Comparison of ENCODE assay signal across 8 mouse cellular contexts in genomic region chr15:83555161-83555974, GRCm38 (mm10). TPM values are rescaled to one million over a fixed set of nuclear protein-coding genes. Genes with fewer than 3 reads are reported as not detected.
DNase-seq lines count a peak whose midpoint lies in the region; ATAC-seq and TF ChIP-seq lines count a peak whose summit lies in the region.

No protein-coding gene starts in this region.

- H3K36me3 ChIP-seq in embryonic facial prominence, embryonic 10.5 days (replicated peaks), result peaks cover 32% of the 10 kb centered on the region
- peaks cover 10% of the 10 kb centered on the region; the same call in 1 of the 2 replicates for H3K36me3 ChIP-seq in intestine, postnatal 0 days (ENCODE audit: control insufficient read depth, insufficient read depth)
- H3K36me3 ChIP-seq in midbrain, embryonic 10.5 days, result peaks cover 34% of the 10 kb centered on the region

- intact Hi-C loops in left cerebral cortex, postnatal 36 days (cut with DNase I), result no loop called here

- peaks cover 14% of the 10 kb centered on the region for H3K4me1 ChIP-seq in embryonic facial prominence, embryonic 10.5 days
- peaks cover 4% of the 10 kb centered on the region; the same call in 1 of the 2 replicates for H3K4me1 ChIP-seq in intestine, postnatal 0 days (replicated peaks; ENCODE audit: control insufficient read depth, insufficient read depth, low read length)
- peaks cover 15% of the 10 kb centered on the region for H3K4me1 ChIP-seq in midbrain, embryonic 10.5 days

- TF ChIP-seq CTCF in intestine, postnatal 0 days (IDR thresholded peaks at IDR 0.05; ENCODE audit: low read depth), result no peak; the same call in 1 of the 2 replicates

- H3K4me2 ChIP-seq in intestine, postnatal 0 days (replicated peaks; ENCODE audit: low read depth), result peak overlapping the region; percentile 91

- H3K27ac ChIP-seq in embryonic facial prominence, embryonic 10.5 days (replicated peaks), result peak overlapping the region; percentile 94
- H3K27ac ChIP-seq in intestine, postnatal 0 days (ENCODE audit: low read depth, low read length), result peak overlapping the region; percentile 87
- H3K27ac ChIP-seq in midbrain, embryonic 10.5 days (replicated peaks), result peak overlapping the region; percentile 97

- under 1% methylated on average over 74 of the region's 74 CpGs for WGBS in embryonic facial prominence, embryonic 10.5 days
- under 1% methylated on average over 71 of the region's 74 CpGs for WGBS in intestine, postnatal 0 days
- under 1% methylated on average over 69 of the region's 74 CpGs for WGBS in midbrain, embryonic 10.5 days

- no peaks in the 10 kb centered on the region for H3K27me3 ChIP-seq in embryonic facial prominence, embryonic 10.5 days (replicated peaks; ENCODE audit: low read depth, poor library complexity, severe bottlenecking)
- no peaks in the 10 kb centered on the region for H3K27me3 ChIP-seq in intestine, postnatal 0 days (replicated peaks; ENCODE audit: control insufficient read depth, insufficient read depth, low read length)
- no peaks in the 10 kb centered on the region for H3K27me3 ChIP-seq in midbrain, embryonic 10.5 days (ENCODE audit: low read depth, poor library complexity, severe bottlenecking)

- peak overlapping the region; percentile 87 for H3K4me3 ChIP-seq in embryonic facial prominence, embryonic 10.5 days
- H3K4me3 ChIP-seq in intestine, postnatal 0 days (ENCODE audit: low read depth, low read length), result peak overlapping the region; percentile 78
- peak overlapping the region; percentile 94 for H3K4me3 ChIP-seq in midbrain, embryonic 10.5 days

- peak overlapping the region; percentile 88 for H3K9ac ChIP-seq in intestine, postnatal 0 days (ENCODE audit: low read depth, low read length)

- no peaks in the 10 kb centered on the region for H3K9me3 ChIP-seq in embryonic facial prominence, embryonic 10.5 days
- no peaks in the 10 kb centered on the region for H3K9me3 ChIP-seq in intestine, postnatal 0 days (ENCODE audit: control insufficient read depth)
- H3K9me3 ChIP-seq in midbrain, embryonic 10.5 days (replicated peaks), result no peaks in the 10 kb centered on the region; the same call in 1 of the 2 replicates

- peak; percentile 91 for DNase-seq in adrenal gland, postnatal 14 days
- peak; percentile 93 for DNase-seq in embryonic facial prominence, embryonic 10.5 days (ENCODE audit: low spot score)
- DNase-seq in left cerebral cortex, postnatal 36 days (ENCODE audit: low spot score in 2 of 2), result peak; percentile 86 to 87
- peak; percentile 89 for DNase-seq in midbrain, embryonic 10.5 days (ENCODE audit: low spot score)
- DNase-seq in right cerebral cortex, postnatal 36 days (ENCODE audit: low spot score in 2 of 2), result peak; percentile 77 to 82
- peak; percentile 81 to 87 for DNase-seq in urinary bladder, postnatal 4 days (ENCODE audit: low spot score in 2 of 2)

- ATAC-seq in granulocyte monocyte progenitor cell, adult 5-6 weeks (replicated peaks; ENCODE audit: poor library complexity, severe bottlenecking), result peak; percentile 86
- peak; percentile 77 for ATAC-seq in intestine, postnatal 0 days

RNA-seq across cellular contexts. Expression of gene Tspo, which starts 8.0 kb away (rescaled TPM):
- 344 and 362 TPM in 2 replicates for total RNA-seq in adrenal gland, postnatal 14 days (2021)
- 34.1 and 35.6 TPM in 2 replicates for polyA plus RNA-seq in embryonic facial prominence, embryonic 10.5 days (2016; fragmentation: Nextera tagmentation; extraction: Ambion mirVana)
- 204 and 312 TPM in 2 replicates for total RNA-seq in granulocyte monocyte progenitor cell, adult 5-6 weeks (2014; fragmentation: Nextera tagmentation)
- total RNA-seq in granulocyte monocyte progenitor cell, adult 5-6 weeks (2017), result 119 and 155 TPM in 2 replicates
- polyA plus RNA-seq in intestine, postnatal 0 days (2015; fragmentation: Nextera tagmentation; extraction: Ambion mirVana), result 105 and 118 TPM in 2 replicates
- total RNA-seq in left cerebral cortex, postnatal 36 days (2021), result 1 to 10 TPM; 4.5 to 5.7 TPM
- 35.6 and 41.4 TPM in 2 replicates for polyA plus RNA-seq in midbrain, embryonic 10.5 days (2016; fragmentation: Nextera tagmentation; extraction: Ambion mirVana)

RNA-seq across cellular contexts. Expression of gene Mcat, which starts 8.2 kb away (rescaled TPM):
- 34.6 and 41.1 TPM in 2 replicates for total RNA-seq in adrenal gland, postnatal 14 days (2021)
- polyA plus RNA-seq in embryonic facial prominence, embryonic 10.5 days (2016; fragmentation: Nextera tagmentation; extraction: Ambion mirVana), result 43.9 and 46.9 TPM in 2 replicates
- total RNA-seq in granulocyte monocyte progenitor cell, adult 5-6 weeks (2014; fragmentation: Nextera tagmentation), result 10.8 and 15.3 TPM in 2 replicates
- total RNA-seq in granulocyte monocyte progenitor cell, adult 5-6 weeks (2017), result 14.8 and 21.1 TPM in 2 replicates
- polyA plus RNA-seq in intestine, postnatal 0 days (2015; fragmentation: Nextera tagmentation; extraction: Ambion mirVana), result 15.9 and 16.8 TPM in 2 replicates
- 10 to 100 TPM; 27.5 to 33.5 TPM for total RNA-seq in left cerebral cortex, postnatal 36 days (2021)
- 44.7 and 46.2 TPM in 2 replicates for polyA plus RNA-seq in midbrain, embryonic 10.5 days (2016; fragmentation: Nextera tagmentation; extraction: Ambion mirVana)

RNA-seq across cellular contexts. Expression of gene Bik, which starts 28.7 kb away (rescaled TPM):
- 7.1 and 8.4 TPM in 2 replicates for total RNA-seq in adrenal gland, postnatal 14 days (2021)
- polyA plus RNA-seq in embryonic facial prominence, embryonic 10.5 days (2016; fragmentation: Nextera tagmentation; extraction: Ambion mirVana), result 2.3 TPM in 2 replicates
- not detected in 2 replicates for total RNA-seq in granulocyte monocyte progenitor cell, adult 5-6 weeks (2014; fragmentation: Nextera tagmentation)
- not detected in 2 replicates for total RNA-seq in granulocyte monocyte progenitor cell, adult 5-6 weeks (2017)
- polyA plus RNA-seq in intestine, postnatal 0 days (2015; fragmentation: Nextera tagmentation; extraction: Ambion mirVana), result 4.6 TPM in 2 replicates
- not detected for total RNA-seq in left cerebral cortex, postnatal 36 days (2021)
- 2.9 and 3.1 TPM in 2 replicates for polyA plus RNA-seq in midbrain, embryonic 10.5 days (2016; fragmentation: Nextera tagmentation; extraction: Ambion mirVana)

RNA-seq across cellular contexts. Expression of gene Ttll12, which starts 39.6 kb away (rescaled TPM):
- total RNA-seq in adrenal gland, postnatal 14 days (2021), result 22.3 and 22.6 TPM in 2 replicates
- 62.8 and 64.3 TPM in 2 replicates for polyA plus RNA-seq in embryonic facial prominence, embryonic 10.5 days (2016; fragmentation: Nextera tagmentation; extraction: Ambion mirVana)
- total RNA-seq in granulocyte monocyte progenitor cell, adult 5-6 weeks (2014; fragmentation: Nextera tagmentation), result 15.1 and 23.6 TPM in 2 replicates
- total RNA-seq in granulocyte monocyte progenitor cell, adult 5-6 weeks (2017), result 9.7 and 10.1 TPM in 2 replicates
- 14.1 and 14.7 TPM in 2 replicates for polyA plus RNA-seq in intestine, postnatal 0 days (2015; fragmentation: Nextera tagmentation; extraction: Ambion mirVana)
- total RNA-seq in left cerebral cortex, postnatal 36 days (2021), result 10 to 100 TPM; 11.7 to 13.8 TPM
- 57.0 and 57.4 TPM in 2 replicates for polyA plus RNA-seq in midbrain, embryonic 10.5 days (2016; fragmentation: Nextera tagmentation; extraction: Ambion mirVana)

RNA-seq across cellular contexts. Expression of gene Ttll1, which starts 44.7 kb away (rescaled TPM):
- 6.6 and 7.1 TPM in 2 replicates for total RNA-seq in adrenal gland, postnatal 14 days (2021)
- 30.9 and 32.6 TPM in 2 replicates for polyA plus RNA-seq in embryonic facial prominence, embryonic 10.5 days (2016; fragmentation: Nextera tagmentation; extraction: Ambion mirVana)
- total RNA-seq in granulocyte monocyte progenitor cell, adult 5-6 weeks (2014; fragmentation: Nextera tagmentation), result 5.3 and 9.0 TPM in 2 replicates
- 2.8 and 4.6 TPM in 2 replicates for total RNA-seq in granulocyte monocyte progenitor cell, adult 5-6 weeks (2017)
- 6.0 and 7.1 TPM in 2 replicates for polyA plus RNA-seq in intestine, postnatal 0 days (2015; fragmentation: Nextera tagmentation; extraction: Ambion mirVana)
- 10 to 100 TPM; 49.7 to 52.3 TPM for total RNA-seq in left cerebral cortex, postnatal 36 days (2021)
- 34.3 and 42.6 TPM in 2 replicates for polyA plus RNA-seq in midbrain, embryonic 10.5 days (2016; fragmentation: Nextera tagmentation; extraction: Ambion mirVana)

Comparison
In these comparisons a context has a peak if more than half of its experiments do, and no peak if none do; other contexts are left out.
1. Peak in every context shown above with its lines: DNase-seq, ATAC-seq, H3K4me3 ChIP-seq and H3K27ac ChIP-seq.
2. RNA of gene Tspo, which starts 8.0 kb away (total RNA-seq): 344 to 362 TPM in adrenal gland, postnatal 14 days and 119 to 312 TPM in granulocyte monocyte progenitor cell, adult 5-6 weeks; 4.5 to 5.7 TPM in left cerebral cortex, postnatal 36 days; every median in the first group is over 10 times any median in the second.